ENCODE assay signal across 18 mouse cellular contexts in genomic region chr9:22829212-22829960, GRCm38 (mm10).
DNase-seq lines count a peak whose midpoint lies in the region; ATAC-seq and TF ChIP-seq lines count a peak whose summit lies in the region.
"Had no signal": no experiment of that assay in that cellular context is flagged by ENCODE, and none has a peak within 500 bp of the region (broad histone marks: within the 10 kb centered on the region; RNA-seq: fewer than 3 reads in every experiment).

No protein-coding gene starts in this region.

- H3K27me3 ChIP-seq in hindbrain, embryonic 13.5 days: 0 out of 2 replicates have a peak, but pooled peaks cover 4% of the 10 kb centered on the region
- no peaks in the 10 kb centered on the region for H3K27me3 ChIP-seq in midbrain, postnatal 0 days (ENCODE audit: insufficient read depth, low read length)
- no peaks in the 10 kb centered on the region for H3K27me3 ChIP-seq in heart, embryonic 11.5 days (ENCODE audit: control insufficient read depth, insufficient read depth, low read length)

- peak overlapping the region; percentile 31 for H3K4me2 ChIP-seq in hindbrain, embryonic 13.5 days
- H3K4me2 ChIP-seq in midbrain, postnatal 0 days (ENCODE audit: low read depth, low read length, poor library complexity, severe bottlenecking): no peak overlapping the region
- no peak overlapping the region for H3K4me2 ChIP-seq in heart, embryonic 11.5 days
- H3K4me2 ChIP-seq: embryonic facial prominence, embryonic 13.5 days had no signal

- peak overlapping the region; percentile 51; the same call in 1 of the 2 replicates for H3K9ac ChIP-seq in hindbrain, embryonic 13.5 days
- H3K9ac ChIP-seq in midbrain, postnatal 0 days (replicated peaks; ENCODE audit: low read length, poor library complexity, severe bottlenecking): no peak overlapping the region
- no peak overlapping the region for H3K9ac ChIP-seq in heart, embryonic 11.5 days (ENCODE audit: low read depth, low read length)
- H3K9ac ChIP-seq: embryonic facial prominence, embryonic 13.5 days had no signal

- no peak overlapping the region for H3K4me3 ChIP-seq in hindbrain, embryonic 13.5 days
- H3K4me3 ChIP-seq in midbrain, postnatal 0 days (ENCODE audit: low read depth, low read length): no peak overlapping the region
- H3K4me3 ChIP-seq in heart, embryonic 11.5 days (ENCODE audit: low read depth, low read length): no peak overlapping the region
- H3K4me3 ChIP-seq: embryonic facial prominence, embryonic 13.5 days had no signal

- H3K9me3 ChIP-seq in hindbrain, embryonic 13.5 days: no peaks in the 10 kb centered on the region
- no peaks in the 10 kb centered on the region for H3K9me3 ChIP-seq in midbrain, postnatal 0 days (ENCODE audit: low read length)
- H3K9me3 ChIP-seq in heart, embryonic 11.5 days (replicated peaks; ENCODE audit: control insufficient read depth, low read length): no peaks in the 10 kb centered on the region
- H3K9me3 ChIP-seq: embryonic facial prominence, embryonic 13.5 days had no signal

- 44% methylated on average over 21 of the region's 21 CpGs for WGBS in hindbrain, embryonic 13.5 days
- WGBS in midbrain, postnatal 0 days: 36% methylated on average over 21 of the region's 21 CpGs
- WGBS in heart, embryonic 11.5 days (ENCODE audit: insufficient replicate concordance): 85% methylated on average over 21 of the region's 21 CpGs

- peaks cover 43% of the 10 kb centered on the region for H3K4me1 ChIP-seq in hindbrain, embryonic 13.5 days (replicated peaks)
- peaks cover 9% of the 10 kb centered on the region; the same call in 1 of the 2 replicates for H3K4me1 ChIP-seq in midbrain, postnatal 0 days (ENCODE audit: insufficient read depth, low read length)
- H3K4me1 ChIP-seq in heart, embryonic 11.5 days (ENCODE audit: control insufficient read depth, insufficient read depth, low read length): peaks cover 3% of the 10 kb centered on the region; the same call in 1 of the 2 replicates

- peak; percentile 86 for ATAC-seq in frontal cortex, adult (ENCODE audit: low TSS enrichment)
- ATAC-seq in hindbrain, embryonic 13.5 days (ENCODE audit: low FRiP score): peak; percentile 73
- ATAC-seq in midbrain, postnatal 0 days (ENCODE audit: low FRiP score): peak; percentile 29
- ATAC-seq in heart, embryonic 11.5 days (replicated peaks; ENCODE audit: insufficient number of reproducible peaks, low FRiP score, low TSS enrichment): no peak
- ATAC-seq: inflammation-experienced regulatory T-cells, adult 6 months had no signal

- no peak for DNase-seq in frontal cortex, postnatal 25 days (ENCODE audit: low spot score in 2 of 2)
- peak; percentile 42 for DNase-seq in brain, adult 2 months (ENCODE audit: low read depth, low spot score)
- peak; percentile 30 for DNase-seq in midbrain, postnatal 0 days (ENCODE audit: low spot score)
- DNase-seq in lung, postnatal 4 days: no peak
- DNase-seq: adrenal gland, postnatal 25 days; B cell, adult 2 months; cerebellum, adult 9-10 months; kidney, adult 9 months; kidney, postnatal 36 days; liver; lung, adult 18-20 months; right cerebral cortex, adult 18-20 months; thymus, postnatal 4 days had no signal

- H3K27ac ChIP-seq in hindbrain, embryonic 13.5 days: peak overlapping the region; percentile 78
- no peak overlapping the region for H3K27ac ChIP-seq in midbrain, postnatal 0 days (ENCODE audit: low read depth, low read length)
- H3K27ac ChIP-seq in heart, embryonic 11.5 days (ENCODE audit: low read depth, low read length): no peak overlapping the region
- H3K27ac ChIP-seq: embryonic facial prominence, embryonic 13.5 days had no signal

- TF ChIP-seq CTCF in midbrain, postnatal 0 days (IDR thresholded peaks at IDR 0.05): no peak

- H3K36me3 ChIP-seq in hindbrain, embryonic 13.5 days: no peaks in the 10 kb centered on the region
- H3K36me3 ChIP-seq in midbrain, postnatal 0 days (ENCODE audit: insufficient read depth, low read length): no peaks in the 10 kb centered on the region
- no peaks in the 10 kb centered on the region for H3K36me3 ChIP-seq in heart, embryonic 11.5 days (ENCODE audit: control insufficient read depth, insufficient read depth, low read length)
- H3K36me3 ChIP-seq: embryonic facial prominence, embryonic 13.5 days had no signal

Comparison
In these comparisons a context has a peak if more than half of its experiments do, and no peak if none do; other contexts are left out.
1. DNase-seq: peak in brain, adult 2 months (single experiment) and midbrain, postnatal 0 days (single experiment); none in frontal cortex, postnatal 25 days (0 of 2) and lung, postnatal 4 days (0 of 2).